Mouse (Mus musculus) kidney, adult 18-20 months (tissue): ENCODE measurements around the gene P2rx1.

Experiments used
- DNase-seq: peaks from one replicate; pipeline ENCODE4 v3.0.0; 2021

The P2rx1 gene

DNA sequence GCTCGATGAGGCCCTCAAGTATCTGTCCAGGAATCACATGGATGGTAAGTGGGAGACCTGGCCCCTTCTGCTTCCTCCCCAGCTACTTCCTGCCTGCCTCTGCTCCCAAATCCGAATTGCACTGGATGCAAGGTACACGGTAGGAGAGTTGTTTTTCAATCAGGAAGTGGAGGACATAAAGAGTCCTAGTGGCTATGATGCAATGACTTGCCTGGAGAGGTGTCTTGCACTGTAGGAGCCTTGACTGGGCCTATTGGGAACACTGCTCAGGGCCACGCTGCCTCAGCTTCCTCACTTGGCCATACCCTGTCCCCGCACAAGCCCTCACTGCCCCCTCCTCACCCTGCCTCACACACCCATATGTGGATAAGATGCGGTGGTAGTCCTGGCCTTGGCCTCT, 9.9 kb upstream of the P2rx1 start:
- DNase-seq, result no peak

GRCm38 (mm10) chr11:72990688-72991087, 8.2 kb upstream of the P2rx1 start:
- DNase-seq, result no peak

GRCm38 (mm10) chr11:72991961-72992360, 6.9 kb upstream of the P2rx1 start:
- no peak for DNase-seq

GRCm38 (mm10) chr11:72996346-72996745, 2.6 kb upstream of the P2rx1 start:
- DNase-seq, result no peak

DNA sequence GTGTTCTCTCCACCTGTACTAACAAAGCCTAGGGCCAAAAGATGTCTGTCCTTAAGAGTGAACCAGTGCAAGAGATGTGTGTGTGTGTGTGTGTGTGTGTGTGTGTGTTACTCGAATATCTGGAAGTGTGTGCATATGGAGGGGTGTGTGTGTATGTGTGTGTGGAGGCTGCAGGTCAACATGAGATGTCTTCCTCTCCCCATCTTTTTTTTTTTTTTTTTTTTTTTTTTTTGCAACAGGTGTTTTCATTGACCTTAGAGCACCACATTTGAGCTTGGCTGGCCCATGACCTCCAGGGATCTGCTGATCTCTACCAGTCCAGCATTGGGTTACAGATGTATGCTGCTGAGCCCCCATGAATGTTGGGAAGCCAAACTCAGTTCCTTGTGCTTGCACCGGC, 2.1 kb upstream of the P2rx1 start:
- no peak for DNase-seq

DNA sequence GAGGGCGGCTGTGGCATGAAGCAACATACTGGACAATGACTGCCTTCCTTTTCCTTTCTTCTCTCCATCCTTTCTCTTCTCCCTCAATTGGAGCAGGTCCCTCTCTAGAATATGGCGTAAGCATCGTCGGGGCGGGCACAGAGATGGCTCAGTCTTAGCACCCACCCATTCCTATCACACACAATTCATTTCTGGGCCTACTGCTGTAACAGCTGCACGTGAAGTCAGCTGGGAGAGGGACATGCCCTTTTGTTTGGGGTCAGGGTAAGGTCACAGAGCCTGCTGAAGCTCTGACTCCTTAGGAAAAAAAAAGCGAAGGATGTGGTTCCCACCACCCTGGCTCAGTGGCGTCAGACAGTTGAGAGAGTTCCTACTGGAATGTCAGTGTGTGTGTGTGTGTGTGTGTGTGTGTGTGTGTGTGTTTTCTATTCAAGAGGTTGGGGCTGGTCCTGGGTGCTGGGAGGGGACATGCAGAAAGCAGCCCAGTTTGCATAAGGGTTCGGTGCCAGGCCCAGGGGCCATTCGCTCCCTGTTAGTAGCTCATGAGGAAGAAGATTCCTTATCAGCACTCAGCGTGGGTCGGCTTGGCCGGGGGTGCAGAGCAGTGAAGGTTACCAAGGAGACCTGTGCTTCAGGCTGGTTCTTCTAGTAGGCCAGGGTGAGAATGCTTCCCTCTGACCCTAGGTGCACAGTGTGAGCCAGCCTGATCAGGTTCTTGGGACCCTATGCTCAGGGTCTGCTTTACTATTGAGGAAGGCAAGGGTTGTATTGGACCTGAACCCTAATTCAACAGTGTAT, 1.2 kb upstream of the P2rx1 start:
- DNase-seq, result no peak

GRCm38 (mm10) chr11:73001029-73001428, 2.1 kb downstream of the P2rx1 start:
- DNase-seq, result peak; percentile 78

DNA sequence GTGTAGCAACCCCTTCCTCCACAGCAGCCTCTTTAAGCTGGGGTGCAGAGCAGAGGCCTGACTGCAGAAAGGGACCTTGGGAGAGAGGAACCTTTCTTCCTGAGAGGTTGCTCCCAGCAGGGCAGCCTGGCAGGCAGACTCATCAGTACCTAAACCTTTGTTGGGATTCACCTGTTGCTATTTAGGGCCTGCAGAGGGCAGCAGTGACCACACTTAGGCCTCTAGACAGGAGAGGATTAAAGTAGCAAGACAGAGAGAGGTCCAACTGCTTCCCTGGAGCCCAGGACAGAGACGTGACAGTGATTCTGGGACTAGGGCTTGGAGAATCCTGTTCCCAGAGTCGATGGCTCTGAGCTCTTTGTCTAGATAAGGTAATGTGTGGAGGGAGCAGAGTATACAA, 7.5 kb downstream of the P2rx1 start:
- DNase-seq, result peak; percentile 76

DNA sequence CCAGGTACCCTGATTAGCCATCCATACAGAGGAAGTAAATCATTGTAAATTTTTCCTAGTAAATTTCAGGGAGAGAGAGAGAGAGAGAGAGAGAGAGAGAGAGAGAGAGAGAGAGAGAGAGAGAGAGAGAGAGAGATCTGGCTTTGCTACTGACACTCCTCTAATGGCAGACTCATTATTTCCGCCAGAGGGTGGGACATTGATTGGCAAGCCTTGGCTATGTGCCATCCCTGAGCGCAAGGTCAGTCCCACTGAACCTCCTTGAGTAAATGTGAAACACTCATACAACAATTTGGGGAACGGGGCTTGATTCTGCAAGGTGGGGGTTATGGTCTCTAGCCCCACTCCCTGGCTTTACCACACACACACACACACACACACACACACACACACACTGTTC, 8.2 kb downstream of the P2rx1 start:
- no peak for DNase-seq

GRCm38 (mm10) chr11:73007698-73008481, 9.0 kb downstream of the P2rx1 start:
- DNase-seq, result peak; percentile 70

DNA sequence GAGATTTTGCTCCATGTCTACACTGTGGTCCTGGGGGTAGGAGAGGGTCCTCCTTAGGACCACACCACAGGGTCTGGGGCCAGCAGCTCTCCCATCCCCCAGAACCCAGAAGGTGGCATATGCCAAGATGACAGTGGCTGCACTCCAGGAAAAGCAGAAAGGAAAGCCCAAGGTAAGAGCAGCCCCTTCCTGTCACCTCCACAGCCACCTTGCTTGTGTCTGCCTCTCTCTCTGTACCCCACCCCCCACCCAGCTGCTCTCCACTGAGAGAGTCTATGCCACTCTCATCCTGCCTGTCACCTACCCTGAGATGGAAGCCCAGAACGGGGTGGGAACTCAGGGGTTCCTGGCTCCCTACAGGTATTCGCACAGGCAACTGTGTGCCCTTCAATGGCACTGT, 9.9 kb downstream of the P2rx1 start:
- DNase-seq, result no peak

DNA sequence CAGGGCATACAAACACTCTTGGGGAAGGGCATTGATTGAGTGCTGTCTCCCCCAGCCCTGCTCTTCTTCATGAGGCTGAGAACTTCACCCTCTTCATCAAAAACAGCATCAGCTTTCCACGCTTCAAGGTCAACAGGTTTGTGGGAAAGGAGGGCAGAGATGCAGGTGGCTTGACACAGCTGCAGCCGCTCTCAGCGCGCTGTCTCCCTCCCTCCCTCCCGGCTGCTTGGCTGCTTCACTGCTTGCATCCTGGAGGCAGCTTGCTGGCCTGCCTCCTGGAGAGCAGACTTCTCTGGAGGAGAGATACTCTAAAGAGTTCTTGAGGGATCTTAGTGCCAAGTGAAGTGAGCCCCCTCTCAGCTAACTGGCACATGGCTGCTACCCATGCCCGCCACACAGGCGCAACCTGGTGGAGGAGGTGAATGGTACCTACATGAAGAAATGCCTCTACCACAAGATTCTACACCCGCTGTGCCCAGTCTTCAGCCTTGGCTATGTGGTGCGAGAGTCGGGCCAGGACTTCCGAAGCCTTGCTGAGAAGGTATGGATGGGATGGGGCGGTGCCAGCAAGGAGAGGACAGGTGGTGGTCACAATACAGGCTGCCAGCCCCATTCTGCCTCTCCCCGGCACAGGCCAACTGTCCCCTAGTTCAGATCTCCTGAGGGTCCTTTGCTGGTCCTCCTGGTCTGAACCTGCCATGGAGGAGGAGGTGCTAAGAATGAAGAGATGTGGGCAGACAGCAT, 10.8 kb downstream of the P2rx1 start:
- DNase-seq, result no peak

- peak; percentile 73 for DNase-seq
These were observed 15.1 kb downstream of the P2rx1 start for GRCm38 (mm10) chr11:73013981-73014380.

GRCm38 (mm10) chr11:73014831-73015344, 16.0 kb downstream of the P2rx1 start:
- peak; percentile 72 for DNase-seq

GRCm38 (mm10) chr11:73015391-73016102, 16.6 kb downstream of the P2rx1 start:
- DNase-seq, result peak; percentile 45

DNA sequence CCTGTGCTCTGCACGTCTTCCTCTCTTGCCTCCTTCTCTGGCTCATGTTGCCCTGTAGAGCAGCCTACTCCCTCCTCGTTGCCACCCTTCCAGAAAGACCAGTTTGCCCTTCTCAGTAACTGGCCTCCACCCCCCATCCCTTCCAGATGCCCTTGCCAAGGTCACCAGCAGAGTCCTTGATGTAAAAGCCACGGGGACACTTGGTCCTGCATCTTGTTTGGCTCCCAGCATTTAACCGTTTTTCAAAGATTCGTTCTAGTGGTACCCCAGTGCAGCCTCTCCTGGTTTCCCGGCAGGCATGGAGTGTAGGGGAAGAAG, 17.2 kb downstream of the P2rx1 start:
- DNase-seq, result no peak

- peak; percentile 90 for DNase-seq
These were observed 19.7 kb downstream of the P2rx1 start, which contains the start of gene Camkk1 for GRCm38 (mm10) chr11:73018471-73019146. Gene Camkk1 (plus strand): TSS chr11:73019008.

GRCm38 (mm10) chr11:73019147-73019795, 20.4 kb downstream of the P2rx1 start:
- peak; percentile 25 for DNase-seq

GRCm38 (mm10) chr11:73020953-73021800, 22.3 kb downstream of the P2rx1 start:
- no peak for DNase-seq

GRCm38 (mm10) chr11:73023099-73023498, 24.2 kb downstream of the P2rx1 start:
- DNase-seq, result no peak

- DNase-seq, result no peak
These were observed 24.9 kb downstream of the P2rx1 start for GRCm38 (mm10) chr11:73023827-73024226.
